Mouse (Mus musculus) midbrain, postnatal 0 days (tissue): Measurements from ENCODE around the gene Kcnq1. TPM values are rescaled to one million over a fixed set of nuclear protein-coding genes. Genes with fewer than 3 reads are reported as not detected.
A peak's percentile ranks its signal among the peaks of the same experiment; 100 is the strongest.

ENCODE experiments used
- ATAC-seq: fragments of 200-750 bp; cut with Nextera tagmentation; 2 replicates; pipeline ENCODE4 v1.8.0; 2017; ENCODE audit warnings: moderate number of reproducible peaks, mild to moderate bottlenecking, moderate TSS enrichment, moderate library complexity; ENCODE audit not compliant: low FRiP score
- DNase-seq: peaks from one replicate; pipeline ENCODE4 v3.0.0-alpha.2; 2015; ENCODE audit warnings: low spot score
- H3K27ac ChIP-seq: fragments of 300-500 bp; sonication (generic); 2 replicates; pipeline ENCODE4 v1.5.1; 2014; ENCODE audit warnings: low read depth, mild to moderate bottlenecking, low read length, mixed read lengths
- H3K27me3 ChIP-seq: fragments of 300-500 bp; sonication (generic); 2 replicates; pipeline ENCODE4 v1.6.1; 2014; ENCODE audit warnings: low read length, control low read depth, mixed read lengths; ENCODE audit not compliant: insufficient read depth
- H3K36me3 ChIP-seq: fragments of 300-500 bp; sonication (generic); 2 replicates; pipeline ENCODE4 v1.6.1; 2014; ENCODE audit warnings: low read length, control low read depth, mixed read lengths; ENCODE audit not compliant: insufficient read depth
- H3K4me1 ChIP-seq: fragments of 300-500 bp; sonication (generic); 2 replicates; pipeline ENCODE4 v1.6.1; 2014; ENCODE audit warnings: mild to moderate bottlenecking, control low read depth, antibody characterized with exemption, low read length, mixed read lengths; ENCODE audit not compliant: insufficient read depth
- H3K4me2 ChIP-seq: fragments of 300-500 bp; sonication (generic); 2 replicates; pipeline ENCODE4 v1.6.1; 2014; ENCODE audit warnings: low read depth, mild to moderate bottlenecking, low read length, mixed read lengths; ENCODE audit not compliant: poor library complexity, severe bottlenecking
- H3K4me3 ChIP-seq: fragments of 300-500 bp; sonication (generic); 2 replicates; pipeline ENCODE4 v1.5.1; 2014; ENCODE audit warnings: low read depth, mild to moderate bottlenecking, low read length, moderate library complexity
- H3K9ac ChIP-seq: fragments of 300-500 bp; sonication (generic); replicated peaks from 2 replicates; pipeline ENCODE4 v1.6.1; 2014; ENCODE audit warnings: mild to moderate bottlenecking, low read length, moderate library complexity, mixed read lengths; ENCODE audit not compliant: poor library complexity, severe bottlenecking
- H3K9me3 ChIP-seq: fragments of 300-500 bp; sonication (generic); 2 replicates; pipeline ENCODE4 v1.6.1; 2016; ENCODE audit warnings: low read length, control low read depth
- CTCF ChIP-seq: IDR thresholded peaks from 2 replicates; pipeline ENCODE4 v1.5.1; 2016; ENCODE audit warnings: antibody characterized with exemption, mild to moderate bottlenecking
- WGBS: fragments of 180-500 bp; shearing (Covaris S2); extraction: QIAGEN DNeasy Blood & Tissue Kit; methylation state at CpG from one replicate; pipeline ENCODE4 v1.1.7; 2014; 5-methylcytosine and 5-hydroxymethylcytosine counted together
- polyA plus RNA-seq: library from polyadenylated mRNA; unstranded; fragments of >200 nt; fragmentation: Nextera tagmentation; extraction: Ambion mirVana; gene quantifications from 2 replicates; pipeline ENCODE4 v1.2.1, GENCODE M21; 2015
- total RNA-seq: library from RNA; depleted of rRNA; stranded (reverse); fragments of >200 nt; gene quantifications from 2 replicates; pipeline ENCODE4 v1.2.3, GENCODE M21; 2014

Gene Kcnq1
- total and polyA plus RNA-seq, 2 experiments from 2014 or later: 0.44 to 1.2 TPM

- no peak for DNase-seq
- Histone ChIP-seq H3K27me3 (no peaks in the 10 kb centered on the region), H3K4me1 (0 out of 2 replicates have a peak, but pooled peaks cover 2% of the 10 kb centered on the region), H3K9ac (0 out of 2 replicates have a peak overlapping the region, but pooled peaks have one; percentile 13), H3K27ac (no peak overlapping the region), H3K36me3 (no peaks in the 10 kb centered on the region), H3K4me3 (no peak overlapping the region), H3K4me2 (no peak overlapping the region), H3K9me3 (no peaks in the 10 kb centered on the region)
- WGBS: 69% methylated on average over 3 of the region's 3 CpGs
- ATAC-seq: no peak
- TF ChIP-seq CTCF: no peak
These were observed 183.1 kb downstream of the Kcnq1 start for GRCm38 (mm10) chr7:143289082-143289849.

- WGBS: 47% methylated on average over 20 of the region's 20 CpGs
- ATAC-seq (no peak), DNase-seq (no peak)
- Histone ChIP-seq H3K4me1 (0 out of 2 replicates have a peak, but pooled peaks cover 2% of the 10 kb centered on the region), H3K27ac (peak overlapping the region; percentile 80), H3K4me2 (peak overlapping the region; percentile 52), H3K9me3 (0 out of 2 replicates have a peak, but pooled peaks cover 6% of the 10 kb centered on the region), H3K4me3 (peak overlapping the region; percentile 50), H3K9ac (peak overlapping the region; percentile 66), H3K27me3 (no peaks in the 10 kb centered on the region), H3K36me3 (no peaks in the 10 kb centered on the region)
- TF ChIP-seq CTCF: no peak
These were observed 188.7 kb downstream of the Kcnq1 start for GRCm38 (mm10) chr7:143294690-143295355.

GRCm38 (mm10) chr7:143295356-143296000 is 189.3 kb downstream of the Kcnq1 start:
- peak; percentile 25; the same call in 1 of the 2 replicates for ATAC-seq
- WGBS: 59% methylated on average over 47 of the region's 47 CpGs

GRCm38 (mm10) chr7:143296001-143296379 is 189.8 kb downstream of the Kcnq1 start:
- Histone ChIP-seq H3K9ac (peak overlapping the region; percentile 66), H3K4me3 (peak overlapping the region; percentile 50), H3K27ac (peak overlapping the region; percentile 80), H3K4me2 (peak overlapping the region; percentile 52), H3K9me3 (0 out of 2 replicates have a peak, but pooled peaks cover 6% of the 10 kb centered on the region), H3K4me1 (0 out of 2 replicates have a peak, but pooled peaks cover 2% of the 10 kb centered on the region), H3K27me3 (no peaks in the 10 kb centered on the region), H3K36me3 (no peaks in the 10 kb centered on the region)
- ATAC-seq: peak; percentile 9; the same call in 1 of the 2 replicates
- WGBS: 57% methylated on average over 20 of the region's 20 CpGs
- peak; percentile 42 for DNase-seq
- TF ChIP-seq CTCF: no peak

More at GRCm38 (mm10) chr7:143295356-143296000, 189.3 kb downstream of the Kcnq1 start:
- Histone ChIP-seq H3K4me3 (peak overlapping the region; percentile 50), H3K4me1 (0 out of 2 replicates have a peak, but pooled peaks cover 2% of the 10 kb centered on the region), H3K27me3 (no peaks in the 10 kb centered on the region), H3K4me2 (peak overlapping the region; percentile 52), H3K9me3 (0 out of 2 replicates have a peak, but pooled peaks cover 6% of the 10 kb centered on the region), H3K27ac (peak overlapping the region; percentile 80), H3K9ac (peak overlapping the region; percentile 66), H3K36me3 (no peaks in the 10 kb centered on the region)
- peak; percentile 59 for DNase-seq
- TF ChIP-seq CTCF: no peak

GRCm38 (mm10) chr7:143296384-143296801 is 190.2 kb downstream of the Kcnq1 start:
- peak; percentile 96 for ATAC-seq
- Histone ChIP-seq H3K4me1 (0 out of 2 replicates have a peak, but pooled peaks cover 2% of the 10 kb centered on the region), H3K9me3 (0 out of 2 replicates have a peak, but pooled peaks cover 6% of the 10 kb centered on the region), H3K4me3 (peak overlapping the region; percentile 50), H3K36me3 (no peaks in the 10 kb centered on the region), H3K9ac (peak overlapping the region; percentile 66), H3K27ac (peak overlapping the region; percentile 80), H3K4me2 (peak overlapping the region; percentile 52), H3K27me3 (no peaks in the 10 kb centered on the region)
- no peak; the same call in 1 of the 2 replicates for TF ChIP-seq CTCF
- peak; percentile 97 for DNase-seq
- WGBS: 44% methylated on average over 17 of the region's 17 CpGs
